Mouse (Mus musculus): ENCODE results near the gene Zbtb38.
A peak's percentile ranks its signal among the peaks of the same experiment; 100 is the strongest.

Gene Zbtb38

GRCm38 (mm10) chr9:96758749-96759597 lies 6.3 kb upstream of the Zbtb38 start:
- peak; percentile 26 to 48 for DNase-seq (ENCODE audit: low spot score in 2 of 2)

- DNase-seq (ENCODE audit: low spot score in 2 of 2): no peak
Measured at GRCm38 (mm10) chr9:96756638-96757435, 4.2 kb upstream of the Zbtb38 start.

GRCm38 (mm10) chr9:96755761-96756160 lies 3.1 kb upstream of the Zbtb38 start:
- DNase-seq (ENCODE audit: low spot score in 2 of 2): no peak

- DNase-seq (ENCODE audit: low spot score in 2 of 2): no peak
Measured at GRCm38 (mm10) chr9:96754625-96754969, 2.0 kb upstream of the Zbtb38 start.

GRCm38 (mm10) chr9:96753921-96754624 lies 1.4 kb upstream of the Zbtb38 start:
- DNase-seq (ENCODE audit: low spot score in 2 of 2): no peak

GRCm38 (mm10) chr9:96753392-96753791 lies 761 bp upstream of the Zbtb38 start:
- DNase-seq (ENCODE audit: low spot score in 2 of 2): no peak

GRCm38 (mm10) chr9:96751821-96752602 lies 619 bp downstream of the Zbtb38 start:
- DNase-seq (ENCODE audit: low spot score in 2 of 2): no peak

GRCm38 (mm10) chr9:96750636-96751035 lies 2.0 kb downstream of the Zbtb38 start:
- DNase-seq (ENCODE audit: low spot score in 2 of 2): no peak

GRCm38 (mm10) chr9:96746527-96746926 lies 6.1 kb downstream of the Zbtb38 start:
- DNase-seq (ENCODE audit: low spot score in 2 of 2): no peak

- no peak for DNase-seq (ENCODE audit: low spot score in 2 of 2)
Measured at GRCm38 (mm10) chr9:96744909-96745308, 7.7 kb downstream of the Zbtb38 start.

GRCm38 (mm10) chr9:96741365-96742085 lies 11.1 kb downstream of the Zbtb38 start:
- DNase-seq (ENCODE audit: low spot score in 2 of 2): no peak

- DNase-seq (ENCODE audit: low spot score in 2 of 2): no peak
Measured at GRCm38 (mm10) chr9:96740712-96741364, 11.8 kb downstream of the Zbtb38 start.

- no peak for DNase-seq (ENCODE audit: low spot score in 2 of 2)
Measured at GRCm38 (mm10) chr9:96739808-96740711, 12.6 kb downstream of the Zbtb38 start.

- DNase-seq (ENCODE audit: low spot score in 2 of 2): no peak
Measured at GRCm38 (mm10) chr9:96738563-96739355, 13.9 kb downstream of the Zbtb38 start.

GRCm38 (mm10) chr9:96735946-96736345 lies 16.7 kb downstream of the Zbtb38 start:
- no peak for DNase-seq (ENCODE audit: low spot score in 2 of 2)

GRCm38 (mm10) chr9:96733425-96733717 lies 19.3 kb downstream of the Zbtb38 start:
- DNase-seq (ENCODE audit: low spot score in 2 of 2): no peak

GRCm38 (mm10) chr9:96732644-96733424 lies 19.8 kb downstream of the Zbtb38 start:
- DNase-seq (ENCODE audit: low spot score in 2 of 2): no peak

GRCm38 (mm10) chr9:96731961-96732511 lies 20.6 kb downstream of the Zbtb38 start:
- no peak for DNase-seq (ENCODE audit: low spot score in 2 of 2)

Measured in spleen, postnatal 10 days (tissue).